Mouse (Mus musculus): ENCODE measurements around the gene Il12rb1. TPM values are rescaled to one million over a fixed set of nuclear protein-coding genes. Genes with fewer than 3 reads are reported as not detected.

Gene Il12rb1
- total RNA-seq, 4 experiments from 2014 or later: 0.84 to 1.3 (median 1.0) TPM

DNA sequence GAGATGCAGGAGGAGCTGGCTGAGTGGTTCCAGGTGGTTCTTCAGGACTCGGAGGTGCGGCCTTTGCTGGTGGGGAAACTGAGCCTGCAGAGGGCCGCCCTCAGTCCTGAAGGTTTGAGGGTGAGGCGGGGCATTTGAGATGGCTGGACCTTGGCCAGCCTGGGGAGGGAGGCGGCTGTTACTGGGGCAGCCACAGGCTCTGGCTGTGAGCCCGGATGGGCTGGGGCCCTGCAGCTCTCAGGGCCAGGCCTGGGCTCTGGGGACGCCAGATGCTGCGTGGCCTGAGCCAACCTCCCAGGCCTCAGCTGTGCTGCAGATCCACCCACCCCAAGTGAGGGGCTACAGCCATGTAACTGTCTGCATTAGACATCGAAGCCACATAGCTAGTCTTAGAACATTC lies 34.4 kb upstream of the Il12rb1 start:
- DNase-seq (ENCODE audit: low spot score in 2 of 2): peak in 1 of 2 experiments; percentile 82

- no peak for DNase-seq (ENCODE audit: low spot score in 2 of 2)
These were observed 33.5 kb upstream of the Il12rb1 start for GRCm38 (mm10) chr8:70774740-70775139.

GRCm38 (mm10) chr8:70775227-70775626 lies 33.0 kb upstream of the Il12rb1 start:
- no peak for DNase-seq (ENCODE audit: low spot score in 2 of 2)

GRCm38 (mm10) chr8:70775851-70776495 lies 32.3 kb upstream of the Il12rb1 start:
- no peak for DNase-seq (ENCODE audit: low spot score in 2 of 2)

DNA sequence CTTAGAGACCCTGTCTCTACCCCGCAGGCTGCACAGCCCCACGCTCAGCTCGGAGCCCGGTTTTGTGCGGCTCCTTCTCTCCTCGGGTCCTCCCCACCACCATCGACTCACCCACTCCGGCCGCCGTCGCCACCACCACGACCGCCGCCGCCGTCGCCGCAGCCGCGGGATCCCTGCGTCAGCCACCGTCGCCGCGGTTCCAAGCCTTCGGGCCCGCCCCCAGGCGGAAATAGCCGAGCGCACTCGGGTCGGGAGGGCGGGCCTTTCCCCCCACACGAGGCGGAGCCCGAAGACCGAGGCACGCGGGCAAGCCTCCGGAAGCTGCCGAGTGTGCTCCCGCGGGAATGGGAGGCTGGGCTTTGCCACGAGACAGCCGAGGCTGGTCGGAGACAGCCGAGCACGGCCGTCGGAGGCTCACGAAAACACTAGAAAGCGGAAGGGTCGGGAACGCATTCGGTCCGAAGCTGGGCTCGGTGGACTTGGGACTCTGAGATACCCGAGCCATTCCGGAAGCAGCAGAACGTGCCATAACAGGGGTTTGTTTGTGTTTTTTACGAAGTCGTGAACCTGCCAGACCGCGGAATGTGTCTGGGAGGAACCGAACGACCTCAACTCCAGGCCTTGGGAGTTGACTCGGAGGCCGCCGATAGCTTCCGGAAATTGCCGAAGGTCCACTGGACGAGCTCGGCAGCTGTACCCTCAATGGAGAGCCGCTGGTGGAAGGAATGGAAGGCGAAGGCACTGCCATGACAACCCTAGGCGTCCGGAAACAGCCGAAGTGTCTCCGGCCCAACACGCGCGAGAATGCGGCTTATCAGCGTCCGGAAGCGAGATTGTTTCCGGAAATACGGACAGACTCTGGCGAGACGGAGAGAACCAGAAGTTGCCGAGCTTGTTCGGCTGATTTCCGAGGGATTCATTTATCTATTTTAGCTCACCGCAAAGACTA lies 31.5 kb upstream of the Il12rb1 start, which contains the start of gene Pik3r2:
Gene Pik3r2 (minus strand): TSS at position 218 of the 949 bp plus-strand sequence.
- peak; percentile 96 to 97 for DNase-seq (ENCODE audit: low spot score in 2 of 2)

DNA sequence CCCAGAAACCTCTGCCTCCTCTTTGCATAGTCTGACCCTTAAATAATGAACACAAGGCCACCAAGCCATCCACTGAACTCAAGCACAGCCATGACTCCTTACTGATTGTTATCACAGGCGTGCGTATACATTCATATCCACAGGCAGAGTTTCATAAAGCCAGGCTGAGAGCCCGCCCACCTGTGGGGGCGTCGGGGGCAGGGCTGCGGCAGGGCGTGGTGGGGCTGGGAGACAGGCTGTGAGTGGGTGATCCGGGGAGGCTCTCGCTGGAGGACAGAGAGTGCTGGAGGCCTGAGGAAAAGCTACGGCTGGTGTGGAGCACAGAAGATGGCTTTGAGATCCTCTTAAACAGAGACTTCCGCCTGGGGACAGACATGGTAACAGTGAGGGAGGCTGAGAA lies 28.2 kb upstream of the Il12rb1 start:
- DNase-seq (ENCODE audit: low spot score in 2 of 2): no peak

- no peak for DNase-seq (ENCODE audit: low spot score in 2 of 2)
These were observed 21.8 kb upstream of the Il12rb1 start for GRCm38 (mm10) chr8:70786291-70787050.

- no peak for DNase-seq (ENCODE audit: low spot score in 2 of 2)
These were observed 21.2 kb upstream of the Il12rb1 start for GRCm38 (mm10) chr8:70787051-70787445.

GRCm38 (mm10) chr8:70787941-70788667 lies 20.1 kb upstream of the Il12rb1 start:
- no peak for DNase-seq (ENCODE audit: low spot score in 2 of 2)

DNA sequence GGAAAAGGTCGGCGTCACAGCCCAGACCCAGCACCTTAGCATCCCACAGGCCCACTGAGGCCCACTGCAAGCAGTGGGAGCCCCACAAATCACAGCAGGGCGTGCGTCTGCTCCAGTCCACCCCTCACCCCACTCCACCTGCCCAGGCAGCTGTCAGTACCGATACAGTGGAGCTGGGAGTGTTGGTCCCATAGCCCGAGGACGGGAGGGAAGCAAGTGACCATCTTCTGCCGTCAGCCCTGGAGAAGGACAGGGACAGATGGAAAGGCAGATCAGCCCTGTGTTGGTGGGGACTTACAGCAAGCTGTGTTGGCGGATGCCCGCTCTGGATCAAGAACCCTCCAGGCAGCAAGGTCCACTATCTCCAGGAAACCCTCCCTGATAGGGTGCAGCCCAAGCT lies 19.2 kb upstream of the Il12rb1 start:
- peak in 1 of 2 experiments; percentile 21 for DNase-seq (ENCODE audit: low spot score in 2 of 2)

DNA sequence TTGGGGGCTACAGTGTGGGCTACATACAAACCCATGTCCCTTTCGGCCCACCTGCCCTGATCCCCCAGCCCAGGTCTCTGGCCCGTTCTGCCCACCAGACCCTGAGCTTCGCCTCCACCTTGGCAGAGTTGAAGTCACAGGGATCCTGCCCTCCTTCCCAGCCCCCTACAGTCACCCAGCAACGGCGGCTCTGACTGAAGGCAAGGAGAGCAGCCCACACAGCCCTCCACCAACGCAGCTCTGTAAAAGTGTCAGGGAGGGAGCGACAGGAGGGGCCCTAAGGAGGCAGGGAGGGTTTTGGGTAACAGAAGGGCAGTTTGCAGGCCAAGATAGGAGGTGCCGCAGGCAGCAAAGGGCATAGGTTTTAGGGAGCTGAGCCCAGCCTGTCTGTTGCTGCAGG lies 17.4 kb upstream of the Il12rb1 start:
- DNase-seq (ENCODE audit: low spot score in 2 of 2): peak in 1 of 2 experiments; percentile 64

- peak in 1 of 2 experiments; percentile 55 for DNase-seq (ENCODE audit: low spot score in 2 of 2)
These were observed 17.0 kb upstream of the Il12rb1 start for GRCm38 (mm10) chr8:70791294-70791701.

GRCm38 (mm10) chr8:70791975-70792691 lies 16.1 kb upstream of the Il12rb1 start:
- DNase-seq (ENCODE audit: low spot score in 2 of 2): peak; percentile 95 to 96

GRCm38 (mm10) chr8:70792700-70793099 lies 15.5 kb upstream of the Il12rb1 start:
- DNase-seq (ENCODE audit: low spot score in 2 of 2): no peak

DNA sequence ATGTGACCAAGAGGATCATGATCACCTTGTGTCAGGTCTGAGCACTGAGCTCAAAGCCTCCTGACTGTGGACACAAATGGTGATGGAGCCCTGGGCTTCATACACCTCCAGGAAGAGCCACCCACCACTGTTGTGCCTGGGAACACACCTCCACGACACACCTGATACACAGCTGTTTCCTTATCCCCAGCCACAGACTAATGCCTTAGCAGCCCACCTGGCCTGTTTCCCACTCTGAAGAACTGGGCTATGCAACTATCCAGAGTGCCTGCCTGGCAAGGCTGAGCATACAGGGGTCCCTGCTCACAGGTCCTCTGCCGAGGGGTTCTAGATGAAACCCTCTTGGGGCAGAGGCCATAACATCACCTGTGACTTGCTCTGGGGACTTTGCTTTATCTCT lies 14.0 kb upstream of the Il12rb1 start:
- peak in 1 of 2 experiments; percentile 29 for DNase-seq (ENCODE audit: low spot score in 2 of 2)

DNA sequence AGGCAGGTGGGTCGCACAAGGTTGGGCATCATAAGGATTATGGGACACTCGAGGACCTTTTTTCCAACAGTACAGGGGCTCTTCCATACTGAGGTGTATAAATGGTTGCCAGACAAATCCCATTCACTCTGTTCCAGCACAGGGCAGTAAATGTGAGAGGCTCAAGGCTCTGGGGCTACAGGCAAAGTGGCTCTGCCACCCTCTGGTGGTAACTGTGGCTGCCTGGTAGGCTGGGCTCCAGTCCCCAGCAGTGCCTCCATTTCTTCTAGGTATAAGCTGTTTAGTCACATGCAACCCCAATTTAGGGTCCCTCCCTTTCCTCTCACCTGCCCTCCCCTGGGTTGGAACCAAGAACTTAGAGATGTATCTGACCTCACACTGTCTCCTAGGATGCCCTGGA lies 12.9 kb upstream of the Il12rb1 start:
- DNase-seq (ENCODE audit: low spot score in 2 of 2): peak in 1 of 2 experiments; percentile 25

GRCm38 (mm10) chr8:70796403-70797080 lies 11.7 kb upstream of the Il12rb1 start:
- no peak for DNase-seq (ENCODE audit: low spot score in 2 of 2)

DNA sequence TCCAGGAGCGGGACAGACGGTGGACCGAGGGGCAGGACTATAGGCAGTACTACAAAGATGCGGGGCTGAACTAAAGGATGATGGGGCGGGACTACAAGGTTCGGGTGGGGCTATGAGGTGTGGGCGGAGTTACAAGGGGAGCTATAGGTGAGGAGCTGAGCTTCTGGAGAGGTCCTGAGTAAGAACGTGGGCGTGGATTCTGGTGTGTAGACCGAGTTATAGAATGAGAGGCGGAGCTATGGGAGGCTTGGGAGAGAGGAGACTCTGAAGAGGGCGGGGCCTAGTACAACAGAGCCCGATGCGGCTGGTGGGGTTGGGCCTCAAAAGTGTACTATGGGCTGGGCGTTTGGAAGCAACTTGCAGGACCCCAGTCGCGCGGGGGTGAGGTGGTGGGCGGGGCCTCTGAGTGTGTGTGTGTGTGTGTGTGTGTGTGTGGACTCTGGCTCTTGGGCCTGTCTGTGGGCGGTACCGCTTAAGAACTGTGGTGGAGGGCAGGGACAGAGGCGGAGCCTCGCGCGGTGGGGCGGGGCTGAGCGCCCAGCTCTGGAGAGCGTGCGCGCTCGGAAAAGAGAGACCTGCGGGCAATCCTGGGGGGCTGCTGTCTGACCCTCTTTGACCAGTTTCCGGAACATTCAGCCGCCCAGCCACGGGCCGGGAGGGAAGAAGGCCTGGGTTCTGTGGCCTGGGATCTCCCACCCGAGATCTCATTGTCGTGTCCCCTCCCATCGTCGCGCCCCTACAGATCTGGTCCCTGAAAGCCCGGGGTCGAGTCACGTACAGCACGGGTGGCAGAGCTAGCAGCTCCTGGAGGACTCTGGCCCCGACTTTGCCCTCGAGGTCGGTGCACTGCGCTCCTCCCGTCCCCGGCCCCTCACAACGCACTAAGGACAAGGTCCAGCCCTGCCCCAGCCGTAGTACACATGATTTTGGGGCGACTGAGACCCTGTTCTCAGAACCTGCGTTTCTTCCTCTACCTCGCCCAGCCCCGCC lies 10.9 kb upstream of the Il12rb1 start:
- peak; percentile 75 to 96 for DNase-seq (ENCODE audit: low spot score in 2 of 2)
